Mouse (Mus musculus) megakaryocyte, embryonic 14.5 days (primary cell): Measurements from ENCODE around the gene Igf1r. TPM values are rescaled to one million over a fixed set of nuclear protein-coding genes. Genes with fewer than 3 reads are reported as not detected.

ENCODE experiments used
- H3K27me3 ChIP-seq: replicated peaks from 2 replicates; pipeline ENCODE3; 2012; ENCODE audit warnings: inconsistent platforms
- H3K36me3 ChIP-seq: replicated peaks from 2 replicates; pipeline ENCODE3; 2012; ENCODE audit warnings: low read length, inconsistent platforms, mixed read lengths
- H3K4me1 ChIP-seq: 2 replicates; pipeline ENCODE4 v1.6.1; 2012; ENCODE audit warnings: inconsistent platforms
- H3K4me3 ChIP-seq: replicated peaks from 2 replicates; pipeline ENCODE3; 2012; ENCODE audit warnings: moderate library complexity, mild to moderate bottlenecking, inconsistent platforms
- H3K9me3 ChIP-seq: 2 replicates; pipeline ENCODE4 v1.6.1; 2012; ENCODE audit warnings: inconsistent platforms
- FLI1 ChIP-seq: IDR thresholded peaks from 2 replicates; pipeline ENCODE4 v1.6.1; 2012; ENCODE audit warnings: low read length, inconsistent platforms, mixed read lengths
- GATA1 ChIP-seq: IDR thresholded peaks from 3 replicates; pipeline ENCODE4 v1.6.1; 2012; ENCODE audit warnings: mixed read lengths, low read length, inconsistent platforms, borderline replicate concordance
- polyA plus RNA-seq: library from polyadenylated mRNA; stranded (reverse); fragments of >175 nt; gene quantifications from 2 replicates; pipeline ENCODE4 v1.2.3, GENCODE M21; 2012; ENCODE audit warnings: low replicate concordance; ENCODE audit not compliant: insufficient read depth

The Igf1r gene
- polyA plus RNA-seq, 1 experiment = 8.7 TPM

GRCm38 (mm10) chr7:68020556-68020955, 67.9 kb downstream of the Igf1r start:
- Histone ChIP-seq H3K36me3 (peaks cover 76% of the 10 kb centered on the region), H3K4me1 (peaks cover 18% of the 10 kb centered on the region), H3K27me3 (no peaks in the 10 kb centered on the region), H3K4me3 (no peak overlapping the region), H3K9me3 (peaks cover 7% of the 10 kb centered on the region)
- TF ChIP-seq FLI1 (no peak), GATA1 (no peak)

DNA sequence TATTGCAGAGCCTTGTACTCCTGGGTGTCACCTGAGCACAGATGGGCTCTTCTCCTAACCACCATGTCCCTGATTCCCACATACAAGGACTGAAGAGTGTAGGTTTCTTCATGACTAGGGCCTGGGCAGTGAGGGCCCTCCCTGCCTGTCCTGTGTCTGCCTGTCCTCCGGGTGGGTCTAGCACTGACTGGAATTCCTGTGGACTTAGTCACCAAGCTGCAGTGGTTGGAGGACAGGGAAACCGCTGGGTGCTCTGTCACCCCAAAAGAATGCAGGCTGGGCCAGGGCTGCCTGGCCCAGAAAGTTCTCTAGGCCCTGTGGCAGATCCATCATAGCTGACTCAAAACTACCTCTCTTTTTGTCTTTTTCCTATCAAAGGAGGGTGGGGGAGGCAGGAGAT, 69.1 kb downstream of the Igf1r start:
- Histone ChIP-seq H3K4me3 (no peak overlapping the region), H3K9me3 (no peaks in the 10 kb centered on the region), H3K36me3 (peaks cover 75% of the 10 kb centered on the region), H3K4me1 (peaks cover 30% of the 10 kb centered on the region), H3K27me3 (no peaks in the 10 kb centered on the region)
- TF ChIP-seq GATA1 (no peak), FLI1 (no peak)

- Histone ChIP-seq H3K27me3 (no peaks in the 10 kb centered on the region), H3K9me3 (no peaks in the 10 kb centered on the region), H3K4me3 (no peak overlapping the region), H3K4me1 (peaks cover 35% of the 10 kb centered on the region), H3K36me3 (peaks cover 76% of the 10 kb centered on the region)
- TF ChIP-seq GATA1 = no peak
- no peak for TF ChIP-seq FLI1
Measured at GRCm38 (mm10) chr7:68022188-68022587, 69.6 kb downstream of the Igf1r start.

DNA sequence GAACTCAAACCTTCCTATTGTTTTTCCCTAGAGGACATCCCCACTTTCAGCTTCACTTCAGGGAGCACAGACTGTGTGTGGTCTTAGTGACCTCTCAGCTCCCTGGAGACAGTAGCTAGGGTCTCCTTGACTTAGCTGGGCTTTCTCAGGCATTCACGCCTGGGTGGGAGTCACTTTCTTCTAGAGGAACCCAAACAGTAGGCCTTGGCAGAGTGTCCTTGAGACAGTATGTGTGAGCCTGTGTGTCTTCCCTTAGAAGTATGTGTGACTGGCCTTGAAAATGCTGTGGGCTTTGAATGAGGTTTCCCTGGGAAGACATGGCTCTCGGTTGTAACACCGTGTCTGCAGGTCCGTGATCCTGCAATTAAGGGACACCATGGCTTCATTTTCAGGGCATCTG, 71.3 kb downstream of the Igf1r start:
- peaks cover 80% of the 10 kb centered on the region for H3K36me3 ChIP-seq
- no peak for TF ChIP-seq FLI1
- TF ChIP-seq GATA1 = no peak
- no peak overlapping the region for H3K4me3 ChIP-seq
- no peaks in the 10 kb centered on the region for H3K27me3 ChIP-seq
- H3K9me3 ChIP-seq = no peaks in the 10 kb centered on the region
- H3K4me1 ChIP-seq = peaks cover 44% of the 10 kb centered on the region

DNA sequence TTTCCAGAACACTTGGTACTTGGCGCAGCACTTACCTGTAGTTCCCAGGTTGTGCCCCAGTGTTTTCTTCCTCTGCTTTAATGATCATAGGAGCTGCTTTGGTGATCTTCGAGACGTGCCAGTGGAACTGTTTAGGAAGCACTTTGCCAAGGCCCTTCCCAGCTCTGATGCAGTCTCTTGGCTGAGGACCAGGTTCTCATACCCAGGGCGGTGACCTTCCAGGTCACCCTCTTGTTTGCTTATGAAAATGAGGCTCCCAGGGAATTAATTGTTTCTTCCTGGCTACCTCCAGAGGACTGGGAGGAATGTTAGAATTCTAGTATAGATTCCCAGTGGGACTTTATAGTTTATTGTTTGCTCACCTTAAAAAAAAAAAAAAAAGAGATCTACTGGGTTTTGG, 72.0 kb downstream of the Igf1r start:
- H3K4me1 ChIP-seq = peaks cover 40% of the 10 kb centered on the region
- no peak for TF ChIP-seq GATA1
- TF ChIP-seq FLI1 = no peak
- H3K27me3 ChIP-seq = no peaks in the 10 kb centered on the region
- H3K4me3 ChIP-seq = no peak overlapping the region
- H3K9me3 ChIP-seq = no peaks in the 10 kb centered on the region
- H3K36me3 ChIP-seq = peaks cover 80% of the 10 kb centered on the region

- no peak overlapping the region for H3K4me3 ChIP-seq
- no peaks in the 10 kb centered on the region for H3K9me3 ChIP-seq
- H3K4me1 ChIP-seq = peaks cover 40% of the 10 kb centered on the region
- TF ChIP-seq GATA1 = no peak
- no peak for TF ChIP-seq FLI1
- H3K36me3 ChIP-seq = peaks cover 77% of the 10 kb centered on the region
- no peaks in the 10 kb centered on the region for H3K27me3 ChIP-seq
Measured at GRCm38 (mm10) chr7:68025396-68025795, 72.8 kb downstream of the Igf1r start.

GRCm38 (mm10) chr7:68026076-68026475, 73.4 kb downstream of the Igf1r start:
- Histone ChIP-seq H3K4me1 (peaks cover 38% of the 10 kb centered on the region), H3K36me3 (peaks cover 75% of the 10 kb centered on the region), H3K4me3 (no peak overlapping the region), H3K9me3 (no peaks in the 10 kb centered on the region), H3K27me3 (no peaks in the 10 kb centered on the region)
- TF ChIP-seq FLI1 = no peak
- no peak for TF ChIP-seq GATA1

GRCm38 (mm10) chr7:68028167-68028566, 75.5 kb downstream of the Igf1r start:
- no peaks in the 10 kb centered on the region for H3K27me3 ChIP-seq
- no peaks in the 10 kb centered on the region for H3K9me3 ChIP-seq
- H3K36me3 ChIP-seq = peaks cover 68% of the 10 kb centered on the region
- TF ChIP-seq GATA1 (no peak), FLI1 (no peak)
- peaks cover 39% of the 10 kb centered on the region for H3K4me1 ChIP-seq
- H3K4me3 ChIP-seq = no peak overlapping the region

DNA sequence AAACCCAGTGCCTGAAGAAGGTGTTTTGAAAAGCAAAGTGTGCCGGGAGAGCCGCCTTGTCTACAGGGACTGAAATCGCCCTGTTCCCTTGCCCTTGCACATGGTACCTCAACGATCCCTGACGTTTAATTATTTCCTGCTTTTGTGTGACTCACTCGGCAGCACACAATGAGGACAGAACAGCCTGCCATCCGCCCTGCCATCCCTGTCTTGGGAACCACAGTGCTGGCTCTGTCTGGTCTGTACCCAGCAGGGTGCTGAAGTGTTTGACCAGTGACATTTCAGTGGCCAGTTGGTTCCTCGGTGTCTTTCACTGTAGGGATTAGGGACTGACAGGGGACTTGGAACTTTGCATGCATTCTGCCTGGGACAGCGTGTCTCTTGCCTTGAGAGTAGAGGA, 78.2 kb downstream of the Igf1r start:
- no peaks in the 10 kb centered on the region for H3K9me3 ChIP-seq
- peaks cover 50% of the 10 kb centered on the region for H3K36me3 ChIP-seq
- no peaks in the 10 kb centered on the region for H3K27me3 ChIP-seq
- no peak overlapping the region for H3K4me3 ChIP-seq
- TF ChIP-seq GATA1 = no peak
- TF ChIP-seq FLI1 = no peak
- H3K4me1 ChIP-seq = peaks cover 55% of the 10 kb centered on the region

DNA sequence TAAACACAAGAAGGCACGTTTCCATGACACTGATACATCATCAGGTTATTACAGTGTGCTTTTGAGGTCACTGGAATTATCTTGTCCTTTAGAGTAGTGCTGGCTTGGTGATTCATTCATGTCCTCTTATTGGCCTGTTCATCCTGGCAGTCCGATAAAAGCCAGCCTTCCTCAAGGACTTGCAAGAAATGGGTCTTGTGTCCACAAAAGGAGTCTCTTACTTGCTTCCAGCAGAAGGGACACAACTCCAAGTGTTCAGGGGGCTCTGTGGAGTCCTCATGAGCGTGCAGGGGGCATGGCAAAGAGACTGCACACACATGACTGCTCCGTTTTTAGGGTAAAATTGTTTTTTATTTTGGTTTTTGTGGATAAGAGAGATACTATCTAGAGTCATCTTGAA, 83.9 kb downstream of the Igf1r start:
- Histone ChIP-seq H3K27me3 (no peaks in the 10 kb centered on the region), H3K9me3 (no peaks in the 10 kb centered on the region), H3K4me1 (peaks cover 74% of the 10 kb centered on the region), H3K4me3 (no peak overlapping the region), H3K36me3 (peaks cover 23% of the 10 kb centered on the region)
- no peak for TF ChIP-seq FLI1
- TF ChIP-seq GATA1 = no peak

GRCm38 (mm10) chr7:68038846-68039245, 86.2 kb downstream of the Igf1r start:
- H3K9me3 ChIP-seq = no peaks in the 10 kb centered on the region
- no peak overlapping the region for H3K4me3 ChIP-seq
- H3K27me3 ChIP-seq = no peaks in the 10 kb centered on the region
- peaks cover 84% of the 10 kb centered on the region for H3K4me1 ChIP-seq
- TF ChIP-seq FLI1 (no peak), GATA1 (no peak)
- H3K36me3 ChIP-seq = peaks cover 27% of the 10 kb centered on the region
